Comparison of ENCODE assay signal across 8 mouse cellular contexts in genomic region chr19:10869886-10870527, GRCm38 (mm10). TPM values are rescaled to one million over a fixed set of nuclear protein-coding genes. Genes with fewer than 3 reads are reported as not detected.
DNase-seq lines count a peak whose midpoint lies in the region; ATAC-seq lines count a peak whose summit lies in the region.

Gene Tmem132a (minus strand): TSS chr19:10869940.

- H3K27me3 ChIP-seq in forebrain, embryonic 14.5 days (replicated peaks; ENCODE audit: control insufficient read depth, insufficient read depth, low read length): no peaks in the 10 kb centered on the region
- no peaks in the 10 kb centered on the region for H3K27me3 ChIP-seq in intestine, embryonic 16.5 days (replicated peaks; ENCODE audit: control insufficient read depth, insufficient read depth, low read length)
- H3K27me3 ChIP-seq in liver, embryonic 12.5 days (replicated peaks): peaks cover 47% of the 10 kb centered on the region
- no peaks in the 10 kb centered on the region for H3K27me3 ChIP-seq in neural tube, embryonic 15.5 days (replicated peaks)

- ATAC-seq in forebrain, embryonic 14.5 days: peak; percentile 33
- peak; percentile 31 for ATAC-seq in intestine, embryonic 16.5 days
- ATAC-seq in liver, embryonic 12.5 days: no peak
- ATAC-seq in neural tube, embryonic 15.5 days (ENCODE audit: low FRiP score): peak; percentile 32

- no peaks in the 10 kb centered on the region for H3K9me3 ChIP-seq in forebrain, embryonic 14.5 days (replicated peaks; ENCODE audit: control insufficient read depth, low read length)
- no peaks in the 10 kb centered on the region for H3K9me3 ChIP-seq in intestine, embryonic 16.5 days (ENCODE audit: control insufficient read depth, low read length)
- no peaks in the 10 kb centered on the region for H3K9me3 ChIP-seq in liver, embryonic 12.5 days (replicated peaks)
- H3K9me3 ChIP-seq in neural tube, embryonic 15.5 days (replicated peaks): no peaks in the 10 kb centered on the region

- WGBS in forebrain, embryonic 14.5 days: 2% methylated on average over 8 of the region's 8 CpGs
- 3% methylated on average over 8 of the region's 8 CpGs for WGBS in intestine, embryonic 16.5 days
- WGBS in liver, embryonic 12.5 days (ENCODE audit: insufficient replicate concordance): 16% methylated on average over 8 of the region's 8 CpGs
- 3% methylated on average over 8 of the region's 8 CpGs for WGBS in neural tube, embryonic 15.5 days

- H3K4me2 ChIP-seq in forebrain, embryonic 14.5 days (ENCODE audit: low read length): peak within 1 kb of the TSS; percentile 91
- H3K4me2 ChIP-seq in intestine, embryonic 16.5 days (ENCODE audit: low read depth, low read length): peak within 1 kb of the TSS; percentile 90
- peak within 1 kb of the TSS; percentile 62 for H3K4me2 ChIP-seq in liver, embryonic 12.5 days
- peak within 1 kb of the TSS; percentile 76 for H3K4me2 ChIP-seq in neural tube, embryonic 15.5 days

- H3K9ac ChIP-seq in forebrain, embryonic 14.5 days (ENCODE audit: low read length): peak within 1 kb of the TSS; percentile 98
- peak within 1 kb of the TSS; percentile 93 for H3K9ac ChIP-seq in intestine, embryonic 16.5 days (ENCODE audit: low read depth, low read length)
- H3K9ac ChIP-seq in liver, embryonic 12.5 days: peak within 1 kb of the TSS; percentile 61
- H3K9ac ChIP-seq in neural tube, embryonic 15.5 days (replicated peaks): peak within 1 kb of the TSS; percentile 93

- peaks cover 57% of the 10 kb centered on the region for H3K36me3 ChIP-seq in forebrain, embryonic 14.5 days (ENCODE audit: control insufficient read depth, insufficient read depth, low read length)
- H3K36me3 ChIP-seq in intestine, embryonic 16.5 days (ENCODE audit: control insufficient read depth, insufficient read depth, low read length): peaks cover 25% of the 10 kb centered on the region
- H3K36me3 ChIP-seq in liver, embryonic 12.5 days: peaks cover 50% of the 10 kb centered on the region
- peaks cover 55% of the 10 kb centered on the region for H3K36me3 ChIP-seq in neural tube, embryonic 15.5 days

- DNase-seq in cerebellum, adult 11-12 months: peak; percentile 78
- no peak for DNase-seq in cerebellum, postnatal 4 days (ENCODE audit: low spot score in 2 of 2)
- DNase-seq in adrenal gland, postnatal 10 days: no peak
- DNase-seq in forebrain, embryonic 14.5 days (ENCODE audit: low spot score): peak; percentile 35
- DNase-seq in T-cell, adult 2 months (ENCODE audit: low spot score): no peak

- peak within 1 kb of the TSS; percentile 92 for H3K27ac ChIP-seq in forebrain, embryonic 14.5 days (ENCODE audit: low read depth, low read length)
- H3K27ac ChIP-seq in intestine, embryonic 16.5 days (ENCODE audit: low read length): peak within 1 kb of the TSS; percentile 48
- H3K27ac ChIP-seq in liver, embryonic 12.5 days: no peak within 1 kb of the TSS
- H3K27ac ChIP-seq in neural tube, embryonic 15.5 days (replicated peaks): peak within 1 kb of the TSS; percentile 92

- H3K4me1 ChIP-seq in forebrain, embryonic 14.5 days (ENCODE audit: control insufficient read depth, insufficient read depth, low read length): peaks cover 19% of the 10 kb centered on the region
- peaks cover 16% of the 10 kb centered on the region for H3K4me1 ChIP-seq in intestine, embryonic 16.5 days (ENCODE audit: control insufficient read depth, insufficient read depth, low read length)
- peaks cover 15% of the 10 kb centered on the region; the same call in 1 of the 2 replicates for H3K4me1 ChIP-seq in liver, embryonic 12.5 days
- H3K4me1 ChIP-seq in neural tube, embryonic 15.5 days: peaks cover 36% of the 10 kb centered on the region

- peak within 1 kb of the TSS; percentile 95 for H3K4me3 ChIP-seq in forebrain, embryonic 14.5 days (ENCODE audit: low read depth, low read length)
- H3K4me3 ChIP-seq in intestine, embryonic 16.5 days (ENCODE audit: low read length): peak within 1 kb of the TSS; percentile 85
- H3K4me3 ChIP-seq in liver, embryonic 12.5 days: peak within 1 kb of the TSS; percentile 57
- H3K4me3 ChIP-seq in neural tube, embryonic 15.5 days (replicated peaks): peak within 1 kb of the TSS; percentile 89

RNA-seq across cellular contexts. Expression of gene Tmem132a, which starts in this region (rescaled TPM):
- 10 to 100 TPM; 22.3 to 23.1 TPM for total RNA-seq in adrenal gland, postnatal 10 days (2021)
- 106 and 149 TPM in 2 replicates for polyA plus RNA-seq in forebrain, embryonic 14.5 days (2014; fragmentation: Nextera tagmentation; extraction: Ambion mirVana)
- polyA plus RNA-seq in intestine, embryonic 16.5 days (2015; fragmentation: Nextera tagmentation; extraction: Ambion mirVana): 29.9 and 32.3 TPM in 2 replicates
- 10.6 TPM in 2 replicates for polyA plus RNA-seq in liver, embryonic 12.5 days (2016; fragmentation: Nextera tagmentation; extraction: Ambion mirVana)
- polyA plus RNA-seq in neural tube, embryonic 15.5 days (2015; fragmentation: Nextera tagmentation; extraction: Ambion mirVana): 141 and 167 TPM in 2 replicates

Comparison
In these comparisons a context has a peak if more than half of its experiments do, and no peak if none do; other contexts are left out.
1. DNase-seq: peak in cerebellum, adult 11-12 months (single experiment) and forebrain, embryonic 14.5 days (single experiment); none in cerebellum, postnatal 4 days (0 of 2), adrenal gland, postnatal 10 days (single experiment) and T-cell, adult 2 months (single experiment).
2. Peak in every context shown above with its lines, with median percentiles within 50 percentile points of each other: H3K4me2 ChIP-seq, H3K4me3 ChIP-seq and H3K9ac ChIP-seq.